Mouse (Mus musculus) E14TG2a.4 (cell line): ENCODE measurements around the gene Pacs2.

ENCODE experiments used
- CTCF ChIP-seq: conservative IDR thresholded peaks from 2 replicates; pipeline ENCODE4 v1.5.1; 2014; ENCODE audit warnings: low read length
- NANOG ChIP-seq: IDR thresholded peaks from 2 replicates; pipeline ENCODE4 v1.6.1; 2014; ENCODE audit warnings: borderline replicate concordance, low read length, mixed read lengths
- POU5F1 ChIP-seq: IDR thresholded peaks from 2 replicates; pipeline ENCODE4 v1.6.1; 2014; ENCODE audit warnings: low read length, borderline replicate concordance

- TF ChIP-seq CTCF: no peak
- no peak for TF ChIP-seq POU5F1
- no peak for TF ChIP-seq NANOG
These were observed 87.1 kb downstream of the Pacs2 start for GRCm38 (mm10) chr12:113101251-113101960.
